Mouse (Mus musculus) layer of hippocampus, postnatal 14 days (tissue): Measurements from ENCODE around the gene Rbm25. TPM values are rescaled to one million over a fixed set of nuclear protein-coding genes. Genes with fewer than 3 reads are reported as not detected.
A peak's percentile ranks its signal among the peaks of the same experiment; 100 is the strongest.
"Not testable (repeated sequence)": the region's sequence is repeated elsewhere in the genome, so short reads cannot be mapped to it uniquely, and the experiment has no call there.

Source experiments
- DNase-seq, 2 experiments: peaks; one replicate each; pipeline ENCODE4 v3.0.0; 2021 to 2022; ENCODE audit warnings: low spot score in 2 of 2, mixed read lengths in 1 of 2
- long read RNA-seq, 2 experiments: library from polyadenylated mRNA; stranded (forward); transcript quantifications; one replicate each; pipeline ENCODE4 v2.0.0; 2021
- total RNA-seq, 2 experiments: library from RNA; stranded (reverse); gene quantifications; 2 replicates each; pipeline ENCODE4 v1.2.3; 2021

Rbm25 gene
- total RNA-seq: 100 to 1,000 TPM; 118 to 121 TPM
- long read RNA-seq, experiment 1, full-length matches to known transcripts: 22 of 33 reads
- long read RNA-seq, experiment 1, partial matches to known transcripts: 3 of 33 reads
- long read RNA-seq, experiment 1, other reads (novel, unspliced or antisense): 8 of 33 reads
- long read RNA-seq, experiment 2, full-length matches to known transcripts: 36 of 54 reads
- long read RNA-seq, experiment 2, partial matches to known transcripts: 9 of 54 reads
- long read RNA-seq, experiment 2, other reads (novel, unspliced or antisense): 9 of 54 reads

GRCm38 (mm10) chr12:83630936-83631335, at the start of gene Rbm25:
Gene Rbm25, plus strand, starts transcription at chr12:83631236.
- DNase-seq: not testable (repeated sequence)

GRCm38 (mm10) chr12:83582106-83582505, 48.9 kb upstream of the Rbm25 start:
- DNase-seq: no peak

- no peak for DNase-seq
Observed at GRCm38 (mm10) chr12:83582747-83583146, 48.3 kb upstream of the Rbm25 start.

GRCm38 (mm10) chr12:83586628-83587027, 44.4 kb upstream of the Rbm25 start:
- no peak for DNase-seq

- no peak for DNase-seq
Observed at GRCm38 (mm10) chr12:83591754-83592501, 39.1 kb upstream of the Rbm25 start.

GRCm38 (mm10) chr12:83594454-83595040, 36.5 kb upstream of the Rbm25 start:
- DNase-seq: no peak

- no peak for DNase-seq
Observed at GRCm38 (mm10) chr12:83596191-83596954, 34.7 kb upstream of the Rbm25 start.

- DNase-seq: peak; percentile 90 to 97
Observed at GRCm38 (mm10) chr12:83597025-83597501, 34.0 kb upstream of the Rbm25 start, which contains the start of gene Zfyve1. Gene Zfyve1, minus strand, starts transcription at chr12:83597222.

- DNase-seq: no peak
Observed at GRCm38 (mm10) chr12:83597881-83598280, 33.2 kb upstream of the Rbm25 start.

- no peak for DNase-seq
Observed at GRCm38 (mm10) chr12:83602285-83602684, 28.8 kb upstream of the Rbm25 start.

GRCm38 (mm10) chr12:83606411-83606810, 24.6 kb upstream of the Rbm25 start:
- DNase-seq: not testable (repeated sequence)

GRCm38 (mm10) chr12:83617261-83617660, 13.8 kb upstream of the Rbm25 start:
- no peak for DNase-seq

GRCm38 (mm10) chr12:83618981-83619380, 12.1 kb upstream of the Rbm25 start:
- no peak for DNase-seq

- not testable (repeated sequence) for DNase-seq
Observed at GRCm38 (mm10) chr12:83620694-83621093, 10.3 kb upstream of the Rbm25 start.

- no peak for DNase-seq
Observed at GRCm38 (mm10) chr12:83622031-83622755, 8.8 kb upstream of the Rbm25 start.

- DNase-seq: no peak
Observed at GRCm38 (mm10) chr12:83624321-83624720, 6.7 kb upstream of the Rbm25 start.

- DNase-seq: peak; percentile 98 to 99
Observed at GRCm38 (mm10) chr12:83631743-83632679, 975 bp downstream of the Rbm25 start.

GRCm38 (mm10) chr12:83632680-83633025, 1.6 kb downstream of the Rbm25 start:
- DNase-seq: peak; percentile 49 to 63

- DNase-seq: no peak
Observed at GRCm38 (mm10) chr12:83633807-83634206, 2.8 kb downstream of the Rbm25 start.
